Mouse (Mus musculus) lung, postnatal 0 days (tissue): ENCODE results near the gene Hmox1. TPM values are rescaled to one million over a fixed set of nuclear protein-coding genes. Genes with fewer than 3 reads are reported as not detected.
A peak's percentile ranks its signal among the peaks of the same experiment; 100 is the strongest.

Source experiments
- ATAC-seq: fragments of 200-750 bp; cut with Nextera tagmentation; 2 replicates; pipeline ENCODE4 v1.8.0; 2017; ENCODE audit warnings: moderate library complexity
- DNase-seq: peaks from one replicate; pipeline ENCODE4 v3.0.0-alpha.2; 2016; ENCODE audit warnings: low spot score
- H3K27ac ChIP-seq: fragments of 300-500 bp; sonication (generic); 2 replicates; pipeline ENCODE4 v1.5.1; 2014; ENCODE audit warnings: antibody characterized with exemption, mild to moderate bottlenecking, low read length, mixed read lengths
- H3K27me3 ChIP-seq: fragments of 300-500 bp; sonication (generic); replicated peaks from 2 replicates; pipeline ENCODE4 v1.6.1; 2014; ENCODE audit warnings: low read length, mixed read lengths; ENCODE audit not compliant: insufficient read depth
- H3K36me3 ChIP-seq: fragments of 300-500 bp; sonication (generic); 2 replicates; pipeline ENCODE4 v1.6.1; 2014; ENCODE audit warnings: low read length, mixed read lengths; ENCODE audit not compliant: insufficient read depth
- H3K4me1 ChIP-seq: fragments of 300-500 bp; sonication (generic); 2 replicates; pipeline ENCODE4 v1.6.1; 2014; ENCODE audit warnings: antibody characterized with exemption, low read depth, low read length, mixed read lengths; ENCODE audit not compliant: insufficient read depth
- H3K4me2 ChIP-seq: fragments of 300-500 bp; sonication (generic); replicated peaks from 2 replicates; pipeline ENCODE4 v1.6.1; 2014; ENCODE audit warnings: low read depth, mild to moderate bottlenecking, low read length, moderate library complexity, mixed read lengths
- H3K4me3 ChIP-seq: fragments of 300-500 bp; sonication (generic); 2 replicates; pipeline ENCODE4 v1.5.1; 2014; ENCODE audit warnings: low read depth, low read length
- H3K9ac ChIP-seq: fragments of 300-500 bp; sonication (generic); replicated peaks from 2 replicates; pipeline ENCODE4 v1.6.1; 2014; ENCODE audit warnings: low read depth, mild to moderate bottlenecking
- H3K9me3 ChIP-seq: fragments of 300-500 bp; sonication (generic); 2 replicates; pipeline ENCODE4 v1.6.1; 2016; ENCODE audit warnings: low read length, mixed read lengths
- CTCF ChIP-seq: IDR thresholded peaks from 2 replicates; pipeline ENCODE4 v1.5.1; 2016; ENCODE audit warnings: antibody characterized with exemption, mild to moderate bottlenecking
- EP300 ChIP-seq: IDR thresholded peaks from 2 replicates; pipeline ENCODE4 v1.6.1; 2016; ENCODE audit warnings: antibody characterized with exemption, mild to moderate bottlenecking, control low read depth
- WGBS: fragments of 180-500 bp; shearing (Covaris S2); extraction: QIAGEN DNeasy Blood & Tissue Kit; methylation state at CpG from one replicate; pipeline ENCODE4 v1.1.7; 2014; 5-methylcytosine and 5-hydroxymethylcytosine counted together
- polyA plus RNA-seq: library from polyadenylated mRNA; unstranded; fragments of >200 nt; fragmentation: Nextera tagmentation; extraction: Ambion mirVana; gene quantifications from 2 replicates; pipeline ENCODE4 v1.2.1, GENCODE M21; 2015

Gene Hmox1
- polyA plus RNA-seq, 1 experiment from 2014 or later = 33.6 TPM

GRCm38 (mm10) chr8:75119747-75120146 lies 26.3 kb downstream of the Hmox1 start:
- ATAC-seq (no peak), DNase-seq (no peak)
- Histone ChIP-seq H3K27me3 (no peaks in the 10 kb centered on the region), H3K4me1 (no peaks in the 10 kb centered on the region), H3K4me3 (no peak overlapping the region), H3K9me3 (no peaks in the 10 kb centered on the region), H3K9ac (no peak overlapping the region), H3K4me2 (no peak overlapping the region), H3K27ac (no peak overlapping the region), H3K36me3 (0 out of 2 replicates have a peak, but pooled peaks cover 11% of the 10 kb centered on the region)
- WGBS = 88% methylated on average over 2 of the region's 2 CpGs
- TF ChIP-seq CTCF (no peak), EP300 (no peak)

GRCm38 (mm10) chr8:75127406-75127805 lies 34.0 kb downstream of the Hmox1 start:
- Histone ChIP-seq H3K4me1 (no peaks in the 10 kb centered on the region), H3K27ac (no peak overlapping the region), H3K9me3 (no peaks in the 10 kb centered on the region), H3K4me3 (no peak overlapping the region), H3K4me2 (no peak overlapping the region), H3K9ac (no peak overlapping the region), H3K27me3 (no peaks in the 10 kb centered on the region), H3K36me3 (no peaks in the 10 kb centered on the region)
- no peak for DNase-seq
- TF ChIP-seq EP300 (no peak), CTCF (no peak)
- WGBS = 85% methylated on average over 1 of the region's 1 CpGs
- ATAC-seq = no peak

- WGBS = 15% methylated on average over 3 of the region's 3 CpGs
- ATAC-seq (no peak), DNase-seq (peak; percentile 70)
- no peak overlapping the region for H3K9ac ChIP-seq
- no peak overlapping the region for H3K4me2 ChIP-seq
- no peak overlapping the region for H3K27ac ChIP-seq
- H3K4me3 ChIP-seq = no peak overlapping the region
- TF ChIP-seq CTCF (peak; percentile 87), EP300 (no peak)
- H3K9me3 ChIP-seq = no peaks in the 10 kb centered on the region
- H3K27me3 ChIP-seq = no peaks in the 10 kb centered on the region
- no peaks in the 10 kb centered on the region for H3K36me3 ChIP-seq
- no peaks in the 10 kb centered on the region for H3K4me1 ChIP-seq
These were observed 39.1 kb downstream of the Hmox1 start for GRCm38 (mm10) chr8:75132485-75132884.

- Histone ChIP-seq H3K9me3 (no peaks in the 10 kb centered on the region), H3K27me3 (no peaks in the 10 kb centered on the region), H3K4me3 (no peak overlapping the region), H3K4me1 (no peaks in the 10 kb centered on the region), H3K27ac (no peak overlapping the region), H3K4me2 (no peak overlapping the region), H3K36me3 (no peaks in the 10 kb centered on the region), H3K9ac (no peak overlapping the region)
- DNase-seq (no peak), ATAC-seq (no peak)
- no peak for TF ChIP-seq EP300
- no peak for TF ChIP-seq CTCF
- WGBS = 87% methylated on average over 2 of the region's 2 CpGs
These were observed 40.0 kb downstream of the Hmox1 start for GRCm38 (mm10) chr8:75133399-75133798.

- 8% methylated on average over 2 of the region's 2 CpGs for WGBS
- no peak overlapping the region for H3K9ac ChIP-seq
- no peaks in the 10 kb centered on the region for H3K9me3 ChIP-seq
- H3K27ac ChIP-seq = no peak overlapping the region
- ATAC-seq (peak; percentile 61; the same call in 1 of the 2 replicates), DNase-seq (peak; percentile 51)
- H3K27me3 ChIP-seq = no peaks in the 10 kb centered on the region
- no peaks in the 10 kb centered on the region for H3K36me3 ChIP-seq
- no peak overlapping the region for H3K4me3 ChIP-seq
- H3K4me2 ChIP-seq = no peak overlapping the region
- TF ChIP-seq EP300 (no peak), CTCF (no peak)
- H3K4me1 ChIP-seq = no peaks in the 10 kb centered on the region
These were observed 41.4 kb downstream of the Hmox1 start for GRCm38 (mm10) chr8:75134603-75135391.

- Histone ChIP-seq H3K4me1 (no peaks in the 10 kb centered on the region), H3K27ac (no peak overlapping the region), H3K27me3 (no peaks in the 10 kb centered on the region), H3K36me3 (no peaks in the 10 kb centered on the region), H3K4me3 (no peak overlapping the region), H3K9ac (no peak overlapping the region), H3K9me3 (no peaks in the 10 kb centered on the region), H3K4me2 (no peak overlapping the region)
- ATAC-seq (no peak), DNase-seq (no peak)
- 13% methylated on average over 1 of the region's 1 CpGs for WGBS
- TF ChIP-seq CTCF = no peak
- no peak for TF ChIP-seq EP300
These were observed 42.3 kb downstream of the Hmox1 start for GRCm38 (mm10) chr8:75135756-75136155.
